Mouse (Mus musculus) right cerebral cortex, postnatal 36 days (tissue): Measurements from ENCODE around the gene Dip2c.

ENCODE experiments used
- DNase-seq, 2 experiments: peaks; one replicate each; pipeline ENCODE4 v3.0.0; 2022; ENCODE audit warnings: low spot score in 2 of 2, mixed read lengths in 1 of 2

Dip2c gene

GRCm38 (mm10) chr13:9504118-9504856 lies 228.0 kb downstream of the Dip2c start:
- no peak for DNase-seq

GRCm38 (mm10) chr13:9538556-9538955 lies 262.2 kb downstream of the Dip2c start:
- DNase-seq: no peak

- DNase-seq: no peak
Observed at GRCm38 (mm10) chr13:9547698-9548344, 271.5 kb downstream of the Dip2c start.

- no peak for DNase-seq
Observed at GRCm38 (mm10) chr13:9562099-9562498, 285.8 kb downstream of the Dip2c start.

GRCm38 (mm10) chr13:9562921-9563320 lies 286.6 kb downstream of the Dip2c start:
- DNase-seq: no peak

- peak in 1 of 2 experiments; percentile 9 for DNase-seq
Observed at GRCm38 (mm10) chr13:9568852-9569251, 292.5 kb downstream of the Dip2c start.

- no peak for DNase-seq
Observed at GRCm38 (mm10) chr13:9576686-9577085, 300.4 kb downstream of the Dip2c start.

- DNase-seq: no peak
Observed at GRCm38 (mm10) chr13:9578456-9578855, 302.1 kb downstream of the Dip2c start.

GRCm38 (mm10) chr13:9581821-9582220 lies 305.5 kb downstream of the Dip2c start:
- no peak for DNase-seq

GRCm38 (mm10) chr13:9583579-9583978 lies 307.3 kb downstream of the Dip2c start:
- no peak for DNase-seq

GRCm38 (mm10) chr13:9599334-9600096 lies 323.2 kb downstream of the Dip2c start:
- DNase-seq: no peak

- no peak for DNase-seq
Observed at GRCm38 (mm10) chr13:9601350-9601749, 325.0 kb downstream of the Dip2c start.

- no peak for DNase-seq
Observed at GRCm38 (mm10) chr13:9611229-9611628, 334.9 kb downstream of the Dip2c start.

- DNase-seq: no peak
Observed at GRCm38 (mm10) chr13:9632684-9633083, 356.4 kb downstream of the Dip2c start.

GRCm38 (mm10) chr13:9635951-9636350 lies 359.6 kb downstream of the Dip2c start:
- DNase-seq: no peak

GRCm38 (mm10) chr13:9636505-9636904 lies 360.2 kb downstream of the Dip2c start:
- no peak for DNase-seq

- DNase-seq: no peak
Observed at GRCm38 (mm10) chr13:9637949-9638348, 361.6 kb downstream of the Dip2c start.

- DNase-seq: no peak
Observed at GRCm38 (mm10) chr13:9648716-9649115, 372.4 kb downstream of the Dip2c start.

GRCm38 (mm10) chr13:9649894-9650293 lies 373.6 kb downstream of the Dip2c start:
- DNase-seq: no peak

- DNase-seq: no peak
Observed at GRCm38 (mm10) chr13:9650580-9650979, 374.3 kb downstream of the Dip2c start.

GRCm38 (mm10) chr13:9653018-9653417 lies 376.7 kb downstream of the Dip2c start:
- DNase-seq: no peak

- DNase-seq: no peak
Observed at GRCm38 (mm10) chr13:9656613-9657012, 380.3 kb downstream of the Dip2c start.

GRCm38 (mm10) chr13:9660711-9661110 lies 384.4 kb downstream of the Dip2c start:
- DNase-seq: no peak
